In the genomic region with DNA sequence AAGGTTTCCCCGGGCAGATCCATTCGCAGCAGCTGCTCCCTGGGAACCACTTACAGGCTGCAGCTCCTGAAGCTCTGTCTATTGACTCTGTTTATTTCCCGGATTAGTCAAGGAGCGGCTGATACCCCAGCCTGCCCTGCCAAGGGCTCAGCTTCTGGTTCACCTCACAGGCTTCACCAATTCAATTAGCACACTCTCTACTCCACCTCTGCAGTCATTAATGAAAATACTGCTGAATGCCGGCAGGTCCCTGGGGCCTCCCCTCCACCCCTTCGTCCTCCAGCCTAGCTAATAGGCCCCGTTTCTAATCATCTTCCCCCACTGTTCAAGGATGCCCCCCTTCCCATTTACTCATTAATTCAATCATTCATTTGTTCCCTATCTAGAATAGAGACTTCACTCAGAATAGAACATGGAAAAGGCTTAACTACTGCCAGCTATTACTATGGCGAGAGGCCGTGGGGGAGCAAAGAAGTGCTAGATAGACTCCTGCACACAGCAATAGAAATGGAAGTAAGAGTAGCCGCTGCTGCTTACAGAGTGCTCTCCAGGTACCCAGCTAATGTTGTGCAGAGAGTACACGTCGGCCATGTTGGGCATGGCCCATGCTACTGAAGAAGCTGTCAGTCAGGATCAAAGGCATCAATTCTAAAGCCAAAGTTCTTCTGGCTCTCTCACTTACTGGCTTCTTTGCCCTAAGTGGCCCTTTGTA, we compare ENCODE assay signal across 15 mouse cellular contexts. TPM values are rescaled to one million over a fixed set of nuclear protein-coding genes. Genes with fewer than 3 reads are reported as not detected.
DNase-seq lines count a peak whose midpoint lies in the region; ATAC-seq lines count a peak whose summit lies in the region.
"Had no signal": no experiment of that assay in that cellular context is flagged by ENCODE, and none has a peak within 500 bp of the region (broad histone marks: within the 10 kb centered on the region; RNA-seq: fewer than 3 reads in every experiment).

No protein-coding gene starts in this region.

- H3K4me2 ChIP-seq in heart, embryonic 12.5 days, result no peak overlapping the region
- H3K4me2 ChIP-seq in forebrain, embryonic 16.5 days (ENCODE audit: low read length), result no peak overlapping the region
- H3K4me2 ChIP-seq in midbrain, embryonic 13.5 days (replicated peaks), result peak overlapping the region; percentile 22
- H3K4me2 ChIP-seq in stomach, embryonic 14.5 days (replicated peaks; ENCODE audit: low read depth, low read length), result no peak overlapping the region
- H3K4me2 ChIP-seq: heart, embryonic 15.5 days; liver, embryonic 12.5 days had no signal

- ATAC-seq in heart, embryonic 12.5 days (ENCODE audit: insufficient number of reproducible peaks, low FRiP score), result no peak
- ATAC-seq in forebrain, embryonic 16.5 days, result peak; percentile 49
- peak; percentile 91 for ATAC-seq in midbrain, embryonic 13.5 days
- ATAC-seq in stomach, embryonic 14.5 days (ENCODE audit: insufficient number of reproducible peaks, insufficient read depth, low FRiP score, low read depth), result 0 out of 2 replicates have a peak, but pooled peaks have one; percentile 53
- ATAC-seq: liver, embryonic 12.5 days; lung, postnatal 0 days had no signal

- H3K9ac ChIP-seq in heart, embryonic 12.5 days, result no peak overlapping the region
- no peak overlapping the region for H3K9ac ChIP-seq in forebrain, embryonic 16.5 days (replicated peaks; ENCODE audit: low read depth, low read length)
- no peak overlapping the region for H3K9ac ChIP-seq in midbrain, embryonic 13.5 days (replicated peaks)
- no peak overlapping the region for H3K9ac ChIP-seq in stomach, embryonic 14.5 days (replicated peaks; ENCODE audit: low read depth, low read length)
- H3K9ac ChIP-seq: heart, embryonic 15.5 days; liver, embryonic 12.5 days had no signal

- H3K9me3 ChIP-seq in heart, embryonic 12.5 days (replicated peaks), result no peaks in the 10 kb centered on the region
- H3K9me3 ChIP-seq in forebrain, embryonic 16.5 days (ENCODE audit: control insufficient read depth, low read length), result no peaks in the 10 kb centered on the region
- no peaks in the 10 kb centered on the region for H3K9me3 ChIP-seq in midbrain, embryonic 13.5 days
- H3K9me3 ChIP-seq in stomach, embryonic 14.5 days (ENCODE audit: control insufficient read depth, low read depth, low read length), result no peaks in the 10 kb centered on the region
- H3K9me3 ChIP-seq: heart, embryonic 15.5 days; liver, embryonic 12.5 days had no signal

- peak; percentile 68 for DNase-seq in heart, adult 11 months
- no peak for DNase-seq in cerebellum, postnatal 4 days (ENCODE audit: low spot score in 2 of 2)
- DNase-seq in adrenal gland, adult 18-20 months (ENCODE audit: low spot score in 2 of 2), result no peak
- DNase-seq in ovary, postnatal 36 days (ENCODE audit: low spot score), result no peak
- DNase-seq: cerebellum, adult 11-12 months; gastrocnemius, postnatal 10 days; kidney, adult 8-10 months had no signal

- H3K4me3 ChIP-seq in heart, embryonic 12.5 days, result no peak overlapping the region
- no peak overlapping the region for H3K4me3 ChIP-seq in forebrain, embryonic 16.5 days (replicated peaks; ENCODE audit: low read length)
- H3K4me3 ChIP-seq in midbrain, embryonic 13.5 days (replicated peaks), result no peak overlapping the region
- H3K4me3 ChIP-seq in stomach, embryonic 14.5 days (ENCODE audit: low read depth, low read length), result no peak overlapping the region
- H3K4me3 ChIP-seq: heart, embryonic 15.5 days; liver, embryonic 12.5 days had no signal

- H3K4me1 ChIP-seq in heart, embryonic 12.5 days (replicated peaks), result peaks cover 14% of the 10 kb centered on the region; the same call in 1 of the 2 replicates
- H3K4me1 ChIP-seq in forebrain, embryonic 16.5 days (replicated peaks; ENCODE audit: control insufficient read depth, insufficient read depth, low read length), result peaks cover 9% of the 10 kb centered on the region
- H3K4me1 ChIP-seq in midbrain, embryonic 13.5 days (replicated peaks), result peaks cover 26% of the 10 kb centered on the region
- no peaks in the 10 kb centered on the region for H3K4me1 ChIP-seq in stomach, embryonic 14.5 days (ENCODE audit: control insufficient read depth, insufficient read depth, low read length)
- H3K4me1 ChIP-seq: liver, embryonic 12.5 days had no signal

- no peak overlapping the region for H3K27ac ChIP-seq in heart, embryonic 12.5 days (ENCODE audit: poor library complexity, severe bottlenecking)
- H3K27ac ChIP-seq in forebrain, embryonic 16.5 days (ENCODE audit: low read length), result no peak overlapping the region
- H3K27ac ChIP-seq in midbrain, embryonic 13.5 days, result peak overlapping the region; percentile 58
- no peak overlapping the region for H3K27ac ChIP-seq in stomach, embryonic 14.5 days (ENCODE audit: low read length)
- H3K27ac ChIP-seq: heart, embryonic 15.5 days; liver, embryonic 12.5 days had no signal

- H3K36me3 ChIP-seq in heart, embryonic 12.5 days, result no peaks in the 10 kb centered on the region
- H3K36me3 ChIP-seq in forebrain, embryonic 16.5 days (ENCODE audit: control insufficient read depth, insufficient read depth), result no peaks in the 10 kb centered on the region
- no peaks in the 10 kb centered on the region for H3K36me3 ChIP-seq in midbrain, embryonic 13.5 days
- H3K36me3 ChIP-seq in stomach, embryonic 14.5 days (ENCODE audit: control insufficient read depth, insufficient read depth, low read length), result no peaks in the 10 kb centered on the region
- H3K36me3 ChIP-seq: heart, embryonic 15.5 days; liver, embryonic 12.5 days had no signal

- WGBS in heart, embryonic 12.5 days, result 54% methylated on average over 12 of the region's 12 CpGs
- 3% methylated on average over 12 of the region's 12 CpGs for WGBS in forebrain, embryonic 16.5 days
- WGBS in midbrain, embryonic 13.5 days, result 18% methylated on average over 12 of the region's 12 CpGs
- 46% methylated on average over 12 of the region's 12 CpGs for WGBS in stomach, embryonic 14.5 days

- H3K27me3 ChIP-seq in heart, embryonic 12.5 days (replicated peaks), result no peaks in the 10 kb centered on the region; the same call in 1 of the 2 replicates
- no peaks in the 10 kb centered on the region for H3K27me3 ChIP-seq in forebrain, embryonic 16.5 days (replicated peaks; ENCODE audit: control insufficient read depth, insufficient read depth, low read length)
- no peaks in the 10 kb centered on the region for H3K27me3 ChIP-seq in midbrain, embryonic 13.5 days
- no peaks in the 10 kb centered on the region for H3K27me3 ChIP-seq in stomach, embryonic 14.5 days (ENCODE audit: control insufficient read depth, insufficient read depth, low read length)
- H3K27me3 ChIP-seq: heart, embryonic 15.5 days had no signal

RNA-seq across cellular contexts. Expression of a gene that starts 55.5 kb away (rescaled TPM):
- polyA plus RNA-seq in heart, embryonic 12.5 days (2016; fragmentation: Nextera tagmentation; extraction: Ambion mirVana), result 3.8 and 4.0 TPM in 2 replicates
- 20.3 and 24.6 TPM in 2 replicates for polyA plus RNA-seq in forebrain, embryonic 16.5 days (2015; fragmentation: Nextera tagmentation; extraction: Ambion mirVana)
- 6.5 and 6.9 TPM in 2 replicates for polyA plus RNA-seq in midbrain, embryonic 13.5 days (2015; fragmentation: Nextera tagmentation; extraction: Ambion mirVana)
- 3.9 and 4.6 TPM in 2 replicates for polyA plus RNA-seq in stomach, embryonic 14.5 days (2014; fragmentation: Nextera tagmentation; extraction: Ambion mirVana)
- 1 to 10 TPM; 3.5 to 4.1 TPM for total RNA-seq in adrenal gland, adult 18-20 months (2021)
- total RNA-seq: monocyte, adult 5-6 weeks had no signal
